Mouse (Mus musculus): Measurements from ENCODE around the gene Rnf185. TPM values are rescaled to one million over a fixed set of nuclear protein-coding genes. Genes with fewer than 3 reads are reported as not detected.

The Rnf185 gene
- polyA plus RNA-seq, 1 experiment from 2014 or later: 48.1 TPM

DNA sequence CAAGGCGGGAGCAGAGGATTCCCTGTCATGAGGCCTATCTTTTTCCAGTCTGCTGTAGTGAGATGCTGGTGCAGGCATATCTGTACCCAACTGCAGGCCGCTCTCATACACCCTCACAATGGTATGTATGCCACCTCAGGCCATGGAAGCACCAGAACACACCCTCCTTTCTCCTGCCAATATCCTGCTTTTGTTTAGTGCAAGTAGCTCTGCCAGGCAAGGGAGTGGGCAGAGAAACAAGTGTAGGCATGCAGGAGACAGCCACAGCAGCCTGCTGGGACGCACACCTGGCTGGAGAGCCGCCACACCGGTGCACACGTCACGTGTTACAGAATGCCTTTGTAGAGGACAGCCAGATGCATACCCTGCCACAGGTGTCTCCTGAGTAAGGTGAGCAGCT is 85.8 kb downstream of the Rnf185 start:
- H3K9ac ChIP-seq (replicated peaks; ENCODE audit: low read length): peak overlapping the region; percentile 22; the same call in 1 of the 2 replicates
- H3K4me2 ChIP-seq (ENCODE audit: low read depth, low read length): no peak overlapping the region
- whole genome bisulfite sequencing: 74% methylated on average over 7 of the region's 7 CpGs
- DNase-seq (ENCODE audit: low spot score) (no peak), ATAC-seq (replicated peaks; ENCODE audit: insufficient number of reproducible peaks, low FRiP score, low TSS enrichment, low read depth) (no peak)
- no peaks in the 10 kb centered on the region for H3K9me3 ChIP-seq (replicated peaks; ENCODE audit: control insufficient read depth, low read length)
- no peak overlapping the region for H3K27ac ChIP-seq (replicated peaks; ENCODE audit: low read depth, low read length)
- H3K27me3 ChIP-seq (ENCODE audit: control insufficient read depth, insufficient read depth, low read length): no peaks in the 10 kb centered on the region
- H3K4me3 ChIP-seq (ENCODE audit: low read depth, low read length): no peak overlapping the region
- no peaks in the 10 kb centered on the region; the same call in 1 of the 2 replicates for H3K36me3 ChIP-seq (replicated peaks; ENCODE audit: control insufficient read depth, insufficient read depth, low read depth, low read length)
- peaks cover 4% of the 10 kb centered on the region for H3K4me1 ChIP-seq (ENCODE audit: control insufficient read depth, insufficient read depth, low read length)

Other genes with a start within 250 kb of the Rnf185 start
- gene Eif4enif1, start 250.0 kb downstream of the Rnf185 start, polyA plus RNA-seq (2014; fragmentation: Nextera tagmentation; extraction: Ambion mirVana): 61.0 and 61.8 TPM in 2 replicates
- gene Drg1, start 185.9 kb downstream of the Rnf185 start, polyA plus RNA-seq (2014; fragmentation: Nextera tagmentation; extraction: Ambion mirVana): 294 and 301 TPM in 2 replicates
- 72.6 and 73.2 TPM in 2 replicates for gene Patz1, start 163.5 kb downstream of the Rnf185 start, polyA plus RNA-seq (2014; fragmentation: Nextera tagmentation; extraction: Ambion mirVana)
- 10.5 and 10.6 TPM in 2 replicates for gene Pik3ip1, start 122.0 kb downstream of the Rnf185 start, polyA plus RNA-seq (2014; fragmentation: Nextera tagmentation; extraction: Ambion mirVana)
- 47.3 and 55.9 TPM in 2 replicates for gene Limk2, start 43.2 kb downstream of the Rnf185 start, polyA plus RNA-seq (2014; fragmentation: Nextera tagmentation; extraction: Ambion mirVana)
- 0.41 and 0.45 TPM in 2 replicates for gene Pla2g3, start 35.9 kb upstream of the Rnf185 start, polyA plus RNA-seq (2014; fragmentation: Nextera tagmentation; extraction: Ambion mirVana)
- gene Inpp5j, start 52.5 kb upstream of the Rnf185 start, polyA plus RNA-seq (2014; fragmentation: Nextera tagmentation; extraction: Ambion mirVana): 0.32 and 0.39 TPM in 2 replicates
- gene Selenom, start 62.3 kb upstream of the Rnf185 start, polyA plus RNA-seq (2014; fragmentation: Nextera tagmentation; extraction: Ambion mirVana): 60.3 and 64.4 TPM in 2 replicates
- 30.7 and 32.1 TPM in 2 replicates for gene Smtn, start 88.2 kb upstream of the Rnf185 start, polyA plus RNA-seq (2014; fragmentation: Nextera tagmentation; extraction: Ambion mirVana)
- 28.9 and 30.5 TPM in 2 replicates for gene Morc2a, start 196.8 kb upstream of the Rnf185 start, polyA plus RNA-seq (2014; fragmentation: Nextera tagmentation; extraction: Ambion mirVana)